Mouse (Mus musculus) lung, postnatal 0 days (tissue): ENCODE measurements around the gene Scrn2.

ENCODE experiments used
- CTCF ChIP-seq: IDR thresholded peaks from 2 replicates; pipeline ENCODE4 v1.5.1; 2016; ENCODE audit warnings: antibody characterized with exemption, mild to moderate bottlenecking
- EP300 ChIP-seq: IDR thresholded peaks from 2 replicates; pipeline ENCODE4 v1.6.1; 2016; ENCODE audit warnings: antibody characterized with exemption, mild to moderate bottlenecking, control low read depth

DNA sequence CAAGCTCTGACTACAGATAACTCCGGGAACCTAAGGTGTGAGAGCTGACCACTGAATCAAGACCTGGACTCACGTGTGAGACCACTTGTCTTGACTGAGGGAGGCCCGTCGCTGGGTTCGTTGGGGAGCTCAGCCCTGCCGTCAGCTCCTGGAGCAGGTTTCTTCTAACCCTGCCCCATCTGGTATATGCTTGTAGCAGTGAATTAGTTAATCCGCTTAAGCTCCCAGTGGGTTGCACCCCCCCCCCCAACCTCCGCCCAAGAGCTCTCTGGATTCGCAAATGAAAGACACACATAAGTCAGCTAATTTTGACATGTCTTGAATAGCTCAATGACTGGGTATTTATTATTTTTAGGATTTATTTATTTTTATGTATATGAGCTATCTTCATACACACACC, 50.6 kb downstream of the Scrn2 start:
- TF ChIP-seq CTCF, result no peak
- TF ChIP-seq EP300, result no peak
